Mouse (Mus musculus) gastrocnemius, postnatal 14 days (tissue): ENCODE results near the gene 4933407L21Rik. TPM values are rescaled to one million over a fixed set of nuclear protein-coding genes. Genes with fewer than 3 reads are reported as not detected.

Source experiments
- total RNA-seq, 2 experiments: library from RNA; stranded (reverse); gene quantifications; 2 replicates each; pipeline ENCODE4 v1.2.3; 2021

Gene 4933407L21Rik
- total RNA-seq, 2 experiments from 2014 or later: 0.31 to 0.33 TPM

Other genes with a start within 250 kb of the 4933407L21Rik start
- gene A630001G21Rik, start 149.8 kb upstream of the 4933407L21Rik start, total RNA-seq: under 1 TPM in 1 of 2 experiments, not detected in 1; 0.90 TPM
- gene Cab39, start 135.0 kb upstream of the 4933407L21Rik start, total RNA-seq: 100 to 1,000 TPM in 1 of 2 experiments, 10 to 100 TPM in 1; 86.5 to 112 TPM
- gene Itm2c, start 34.2 kb upstream of the 4933407L21Rik start, total RNA-seq: 10 to 100 TPM; 48.7 to 50.4 TPM
- not detected for gene Gpr55, start 32.5 kb downstream of the 4933407L21Rik start, total RNA-seq
- not detected for gene Spata3, start 88.3 kb downstream of the 4933407L21Rik start, total RNA-seq
- under 1 TPM; 0.06 to 0.07 TPM for gene 2810459M11Rik, start 117.4 kb downstream of the 4933407L21Rik start, total RNA-seq
- gene Psmd1, start 135.9 kb downstream of the 4933407L21Rik start, total RNA-seq: 10 to 100 TPM; 91.4 to 97.4 TPM
- under 1 TPM; 0.31 to 0.80 TPM for gene Htr2b, start 183.5 kb downstream of the 4933407L21Rik start, total RNA-seq
- gene Gm21972, start 205.2 kb downstream of the 4933407L21Rik start, total RNA-seq: under 1 TPM; 0.44 to 0.68 TPM
- 1 to 10 TPM; 2.5 to 2.6 TPM for gene Armc9, start 226.3 kb downstream of the 4933407L21Rik start, total RNA-seq